Mouse (Mus musculus) right cerebral cortex, postnatal 4 days (tissue): ENCODE results near the gene Kmt5a.

Experiments used
- DNase-seq: peaks from one replicate; pipeline ENCODE4 v3.0.0-alpha.2; 2022

Gene Kmt5a

GRCm38 (mm10) chr5:124439447-124440093, at the start of gene Kmt5a:
TSS of gene Kmt5a (plus strand) at chr5:124439930.
- peak; percentile 87 for DNase-seq

- DNase-seq = no peak
Observed at GRCm38 (mm10) chr5:124392412-124392811, 47.3 kb upstream of the Kmt5a start.

GRCm38 (mm10) chr5:124393726-124394125, 46.0 kb upstream of the Kmt5a start:
- no peak for DNase-seq

- DNase-seq = no peak
Observed at GRCm38 (mm10) chr5:124410808-124411207, 28.9 kb upstream of the Kmt5a start.

GRCm38 (mm10) chr5:124412163-124412562, 27.6 kb upstream of the Kmt5a start:
- no peak for DNase-seq

GRCm38 (mm10) chr5:124418903-124419302, 20.8 kb upstream of the Kmt5a start:
- DNase-seq = no peak

GRCm38 (mm10) chr5:124421786-124422185, 17.9 kb upstream of the Kmt5a start:
- no peak for DNase-seq

GRCm38 (mm10) chr5:124424200-124424722, 15.5 kb upstream of the Kmt5a start:
- DNase-seq = no peak

GRCm38 (mm10) chr5:124424723-124425411, 14.9 kb upstream of the Kmt5a start:
- DNase-seq = no peak

GRCm38 (mm10) chr5:124425412-124426259, 14.1 kb upstream of the Kmt5a start, which contains the start of gene Sbno1:
TSS of gene Sbno1 (minus strand) at chr5:124426001.
- peak; percentile 89 for DNase-seq

- DNase-seq = no peak
Observed at GRCm38 (mm10) chr5:124426475-124427071, 13.2 kb upstream of the Kmt5a start.

GRCm38 (mm10) chr5:124432398-124433012, 7.2 kb upstream of the Kmt5a start:
- peak; percentile 69 for DNase-seq

- DNase-seq = no peak
Observed at GRCm38 (mm10) chr5:124433048-124433447, 6.7 kb upstream of the Kmt5a start.

GRCm38 (mm10) chr5:124438229-124438628, 1.5 kb upstream of the Kmt5a start:
- DNase-seq = no peak

- no peak for DNase-seq
Observed at GRCm38 (mm10) chr5:124438746-124439145, 984 bp upstream of the Kmt5a start.

GRCm38 (mm10) chr5:124440094-124440701, 468 bp downstream of the Kmt5a start:
- DNase-seq = peak; percentile 49

GRCm38 (mm10) chr5:124442628-124443027, 2.9 kb downstream of the Kmt5a start:
- no peak for DNase-seq

GRCm38 (mm10) chr5:124444208-124444607, 4.5 kb downstream of the Kmt5a start:
- no peak for DNase-seq

- peak; percentile 79 for DNase-seq
Observed at GRCm38 (mm10) chr5:124444661-124445561, 5.2 kb downstream of the Kmt5a start.

- peak; percentile 62 for DNase-seq
Observed at GRCm38 (mm10) chr5:124445621-124446293, 6.0 kb downstream of the Kmt5a start.
